Mouse (Mus musculus): Measurements from ENCODE around the gene Cul1. TPM values are rescaled to one million over a fixed set of nuclear protein-coding genes. Genes with fewer than 3 reads are reported as not detected.

Gene Cul1
- polyA plus RNA-seq, 1 experiment from 2014 or later: 108 TPM

DNA sequence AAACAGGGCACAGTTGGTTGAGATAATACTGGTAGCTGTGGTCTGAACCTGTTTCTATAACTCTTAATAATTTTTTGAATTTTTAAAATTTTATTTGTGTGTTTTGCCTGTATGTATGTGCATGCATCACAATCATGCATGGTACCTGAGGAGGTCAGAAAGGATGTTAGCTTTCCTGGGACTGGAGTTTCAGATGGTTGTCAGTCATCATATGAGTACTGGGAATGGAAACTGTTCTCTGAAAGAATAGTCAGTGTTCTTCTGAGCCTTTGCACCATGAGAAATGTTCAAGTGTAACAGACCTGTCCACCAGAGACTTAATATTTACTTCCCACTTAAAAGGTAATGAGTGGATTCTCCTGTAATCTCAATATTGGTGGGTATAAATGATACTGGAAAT, 13.9 kb downstream of the Cul1 start:
- Histone ChIP-seq H3K36me3 (ENCODE audit: insufficient read depth, low read length) (0 out of 2 replicates have a peak, but pooled peaks cover 2% of the 10 kb centered on the region), H3K27me3 (ENCODE audit: insufficient read depth, low read length) (no peaks in the 10 kb centered on the region), H3K9ac (ENCODE audit: low read depth, low read length) (no peak overlapping the region), H3K9me3 (replicated peaks; ENCODE audit: low read length) (no peaks in the 10 kb centered on the region; the same call in 1 of the 2 replicates), H3K4me2 (ENCODE audit: low read length) (no peak overlapping the region), H3K27ac (no peak overlapping the region), H3K4me3 (replicated peaks; ENCODE audit: low read depth, low read length) (no peak overlapping the region), H3K4me1 (replicated peaks; ENCODE audit: insufficient read depth, low read length) (no peaks in the 10 kb centered on the region)
- ATAC-seq (replicated peaks; ENCODE audit: low FRiP score, low read depth) (no peak), DNase-seq (ENCODE audit: low spot score) (no peak)
- TF ChIP-seq CTCF (IDR thresholded peaks at IDR 0.05; ENCODE audit: low read depth): no peak

DNA sequence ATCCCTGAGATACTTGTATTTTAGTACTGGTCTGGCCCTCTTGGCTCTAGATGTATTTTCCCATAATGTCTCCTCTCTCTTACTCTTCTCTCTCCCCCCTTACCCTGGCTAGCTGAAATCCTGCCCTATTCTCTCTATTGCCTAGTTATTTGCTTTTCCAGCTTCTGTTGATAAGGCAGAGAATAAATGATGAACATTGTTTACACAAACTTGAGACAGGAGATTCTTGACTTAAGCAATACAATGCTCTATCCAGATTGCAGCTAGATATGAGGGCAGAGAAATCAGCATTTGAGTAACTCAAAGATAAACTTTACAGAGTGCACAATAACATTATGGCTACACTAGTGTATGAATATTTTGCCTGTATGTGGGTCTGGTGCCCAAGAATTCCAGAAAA, 16.6 kb downstream of the Cul1 start:
- TF ChIP-seq CTCF (IDR thresholded peaks at IDR 0.05; ENCODE audit: low read depth): no peak
- H3K9ac ChIP-seq (ENCODE audit: low read depth, low read length): no peak overlapping the region
- ATAC-seq (replicated peaks; ENCODE audit: low FRiP score, low read depth) (no peak), DNase-seq (ENCODE audit: low spot score) (no peak)
- H3K4me2 ChIP-seq (ENCODE audit: low read length): no peak overlapping the region
- H3K4me1 ChIP-seq (replicated peaks; ENCODE audit: insufficient read depth, low read length): no peaks in the 10 kb centered on the region
- 0 out of 2 replicates have a peak, but pooled peaks cover 2% of the 10 kb centered on the region for H3K36me3 ChIP-seq (ENCODE audit: insufficient read depth, low read length)
- no peaks in the 10 kb centered on the region for H3K27me3 ChIP-seq (ENCODE audit: insufficient read depth, low read length)
- H3K27ac ChIP-seq: no peak overlapping the region
- no peaks in the 10 kb centered on the region; the same call in 1 of the 2 replicates for H3K9me3 ChIP-seq (replicated peaks; ENCODE audit: low read length)
- no peak overlapping the region for H3K4me3 ChIP-seq (replicated peaks; ENCODE audit: low read depth, low read length)

DNA sequence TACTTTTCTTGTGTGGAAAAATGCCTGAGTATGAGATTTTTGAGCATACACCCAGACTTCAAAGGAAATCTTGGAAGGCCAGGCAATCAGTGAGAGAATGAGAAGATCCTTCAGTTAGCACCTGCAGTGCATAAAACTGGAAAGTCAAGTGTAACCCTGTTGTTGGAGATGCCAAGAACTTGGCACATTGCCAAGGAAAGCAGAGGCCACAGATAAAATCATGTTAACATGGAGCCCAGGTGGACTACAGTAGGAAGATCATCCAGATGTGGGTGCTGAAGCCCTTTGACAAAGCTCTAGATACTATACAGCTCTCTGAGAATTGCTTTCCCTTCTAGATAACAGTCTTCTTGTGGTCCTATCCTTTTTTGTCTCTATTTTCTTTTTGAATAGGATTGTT, 19.2 kb downstream of the Cul1 start:
- ATAC-seq (replicated peaks; ENCODE audit: low FRiP score, low read depth): no peak

GRCm38 (mm10) chr6:47482027-47482426, 28.8 kb downstream of the Cul1 start:
- DNase-seq (ENCODE audit: low spot score) (no peak), ATAC-seq (replicated peaks; ENCODE audit: low FRiP score, low read depth) (no peak)
- Histone ChIP-seq H3K4me1 (replicated peaks; ENCODE audit: insufficient read depth, low read length) (no peaks in the 10 kb centered on the region), H3K4me3 (replicated peaks; ENCODE audit: low read depth, low read length) (no peak overlapping the region), H3K27ac (no peak overlapping the region), H3K9me3 (replicated peaks; ENCODE audit: low read length) (no peaks in the 10 kb centered on the region), H3K36me3 (ENCODE audit: insufficient read depth, low read length) (no peaks in the 10 kb centered on the region), H3K9ac (ENCODE audit: low read depth, low read length) (no peak overlapping the region), H3K27me3 (ENCODE audit: insufficient read depth, low read length) (no peaks in the 10 kb centered on the region), H3K4me2 (ENCODE audit: low read length) (no peak overlapping the region)
- TF ChIP-seq CTCF (IDR thresholded peaks at IDR 0.05; ENCODE audit: low read depth): no peak
- 96% methylated on average over 1 of the region's 1 CpGs for WGBS

More for the DNA sequence above, 19.2 kb downstream of the Cul1 start:
- H3K36me3 ChIP-seq (ENCODE audit: insufficient read depth, low read length): 0 out of 2 replicates have a peak, but pooled peaks cover 2% of the 10 kb centered on the region
- no peak overlapping the region for H3K4me3 ChIP-seq (replicated peaks; ENCODE audit: low read depth, low read length)
- H3K9ac ChIP-seq (ENCODE audit: low read depth, low read length): no peak overlapping the region
- no peak for DNase-seq (ENCODE audit: low spot score)
- no peaks in the 10 kb centered on the region; the same call in 1 of the 2 replicates for H3K9me3 ChIP-seq (replicated peaks; ENCODE audit: low read length)
- H3K4me2 ChIP-seq (ENCODE audit: low read length): no peak overlapping the region
- no peak overlapping the region for H3K27ac ChIP-seq
- no peak for TF ChIP-seq CTCF (IDR thresholded peaks at IDR 0.05; ENCODE audit: low read depth)
- no peaks in the 10 kb centered on the region for H3K4me1 ChIP-seq (replicated peaks; ENCODE audit: insufficient read depth, low read length)
- no peaks in the 10 kb centered on the region for H3K27me3 ChIP-seq (ENCODE audit: insufficient read depth, low read length)

- Histone ChIP-seq H3K9me3 (replicated peaks; ENCODE audit: low read length) (no peaks in the 10 kb centered on the region), H3K4me3 (replicated peaks; ENCODE audit: low read depth, low read length) (no peak overlapping the region), H3K4me1 (replicated peaks; ENCODE audit: insufficient read depth, low read length) (no peaks in the 10 kb centered on the region), H3K27me3 (ENCODE audit: insufficient read depth, low read length) (no peaks in the 10 kb centered on the region), H3K9ac (ENCODE audit: low read depth, low read length) (no peak overlapping the region), H3K4me2 (ENCODE audit: low read length) (no peak overlapping the region), H3K36me3 (ENCODE audit: insufficient read depth, low read length) (no peaks in the 10 kb centered on the region), H3K27ac (no peak overlapping the region)
- WGBS: 80% methylated on average over 4 of the region's 4 CpGs
- ATAC-seq (replicated peaks; ENCODE audit: low FRiP score, low read depth) (peak; percentile 81; the same call in 1 of the 2 replicates), DNase-seq (ENCODE audit: low spot score) (no peak)
- TF ChIP-seq CTCF (IDR thresholded peaks at IDR 0.05; ENCODE audit: low read depth): no peak
Observed at GRCm38 (mm10) chr6:47494562-47494961, 41.4 kb downstream of the Cul1 start.

- H3K27me3 ChIP-seq (ENCODE audit: insufficient read depth, low read length): no peaks in the 10 kb centered on the region
- no peak overlapping the region for H3K27ac ChIP-seq
- H3K4me3 ChIP-seq (replicated peaks; ENCODE audit: low read depth, low read length): no peak overlapping the region
- H3K36me3 ChIP-seq (ENCODE audit: insufficient read depth, low read length): peaks cover 65% of the 10 kb centered on the region
- H3K9ac ChIP-seq (ENCODE audit: low read depth, low read length): no peak overlapping the region
- 85% methylated on average over 2 of the region's 2 CpGs for WGBS
- no peaks in the 10 kb centered on the region for H3K9me3 ChIP-seq (replicated peaks; ENCODE audit: low read length)
- no peaks in the 10 kb centered on the region for H3K4me1 ChIP-seq (replicated peaks; ENCODE audit: insufficient read depth, low read length)
- no peak for TF ChIP-seq CTCF (IDR thresholded peaks at IDR 0.05; ENCODE audit: low read depth)
- DNase-seq (ENCODE audit: low spot score) (no peak), ATAC-seq (replicated peaks; ENCODE audit: low FRiP score, low read depth) (no peak)
- H3K4me2 ChIP-seq (ENCODE audit: low read length): no peak overlapping the region
Observed at GRCm38 (mm10) chr6:47520030-47520429, 66.8 kb downstream of the Cul1 start.

- ATAC-seq (replicated peaks; ENCODE audit: low FRiP score, low read depth): no peak
Observed at GRCm38 (mm10) chr6:47522431-47522830, 69.2 kb downstream of the Cul1 start.

More at GRCm38 (mm10) chr6:47522431-47522830, 69.2 kb downstream of the Cul1 start:
- Histone ChIP-seq H3K27me3 (ENCODE audit: insufficient read depth, low read length) (no peaks in the 10 kb centered on the region), H3K4me2 (ENCODE audit: low read length) (no peak overlapping the region), H3K27ac (no peak overlapping the region), H3K9me3 (replicated peaks; ENCODE audit: low read length) (no peaks in the 10 kb centered on the region), H3K9ac (ENCODE audit: low read depth, low read length) (no peak overlapping the region), H3K4me1 (replicated peaks; ENCODE audit: insufficient read depth, low read length) (no peaks in the 10 kb centered on the region), H3K36me3 (ENCODE audit: insufficient read depth, low read length) (peaks cover 63% of the 10 kb centered on the region), H3K4me3 (replicated peaks; ENCODE audit: low read depth, low read length) (no peak overlapping the region)
- TF ChIP-seq CTCF (IDR thresholded peaks at IDR 0.05; ENCODE audit: low read depth): no peak
- WGBS: 99% methylated on average over 3 of the region's 3 CpGs
- no peak for DNase-seq (ENCODE audit: low spot score)
